Mouse (Mus musculus) lung, embryonic 14.5 days (tissue): Measurements from ENCODE around the gene Flnb. TPM values are rescaled to one million over a fixed set of nuclear protein-coding genes. Genes with fewer than 3 reads are reported as not detected.

Source experiments
- ATAC-seq: fragments of 200-750 bp; cut with Nextera tagmentation; 2 replicates; pipeline ENCODE4 v1.8.0; 2017; ENCODE audit warnings: mild to moderate bottlenecking, moderate TSS enrichment, moderate library complexity; ENCODE audit not compliant: insufficient read depth
- DNase-seq: peaks from one replicate; pipeline ENCODE4 v3.0.0-alpha.2; 2015
- H3K27ac ChIP-seq: fragments of 300-500 bp; sonication (generic); 2 replicates; pipeline ENCODE4 v1.5.1; 2014; ENCODE audit warnings: low read depth, mild to moderate bottlenecking, moderate library complexity
- H3K27me3 ChIP-seq: fragments of 300-500 bp; sonication (generic); 2 replicates; pipeline ENCODE4 v1.6.1; 2014; ENCODE audit warnings: low read length, control low read depth; ENCODE audit not compliant: insufficient read depth
- H3K36me3 ChIP-seq: fragments of 300-500 bp; sonication (generic); 2 replicates; pipeline ENCODE4 v1.6.1; 2014; ENCODE audit warnings: control low read depth; ENCODE audit not compliant: insufficient read depth
- H3K4me1 ChIP-seq: fragments of 300-500 bp; sonication (generic); 2 replicates; pipeline ENCODE4 v1.6.1; 2014; ENCODE audit warnings: antibody characterized with exemption, control low read depth; ENCODE audit not compliant: insufficient read depth
- H3K4me2 ChIP-seq: fragments of 300-500 bp; sonication (generic); 2 replicates; pipeline ENCODE4 v1.6.1; 2014; ENCODE audit warnings: mild to moderate bottlenecking
- H3K4me3 ChIP-seq: fragments of 300-500 bp; sonication (generic); 2 replicates; pipeline ENCODE4 v1.5.1; 2014; ENCODE audit warnings: low read depth, low read length
- H3K9ac ChIP-seq: fragments of 300-500 bp; sonication (generic); 2 replicates; pipeline ENCODE4 v1.6.1; 2014
- H3K9me3 ChIP-seq: fragments of 300-500 bp; sonication (generic); 2 replicates; pipeline ENCODE4 v1.6.1; 2016; ENCODE audit warnings: low read depth, low read length, control low read depth
- CTCF ChIP-seq: IDR thresholded peaks from 2 replicates; pipeline ENCODE4 v1.5.1; 2016; ENCODE audit warnings: antibody characterized with exemption, low read depth
- WGBS: fragments of 180-500 bp; shearing (Covaris S2); extraction: QIAGEN DNeasy Blood & Tissue Kit; methylation state at CpG from one replicate; pipeline ENCODE4 v1.1.7; 2014; 5-methylcytosine and 5-hydroxymethylcytosine counted together
- polyA plus RNA-seq: library from polyadenylated mRNA; unstranded; fragments of >200 nt; fragmentation: Nextera tagmentation; extraction: Ambion mirVana; gene quantifications from 2 replicates; pipeline ENCODE4 v1.2.1, GENCODE M21; 2014

Gene Flnb
- polyA plus RNA-seq, 1 experiment from 2014 or later: 22.5 TPM

- Histone ChIP-seq H3K4me2 (no peak overlapping the region), H3K9me3 (no peaks in the 10 kb centered on the region), H3K9ac (no peak overlapping the region), H3K4me1 (no peaks in the 10 kb centered on the region), H3K4me3 (no peak overlapping the region), H3K27ac (no peak overlapping the region), H3K27me3 (no peaks in the 10 kb centered on the region), H3K36me3 (no peaks in the 10 kb centered on the region)
- ATAC-seq (no peak), DNase-seq (no peak)
- no peak for TF ChIP-seq CTCF
- WGBS: 48% methylated on average over 3 of the region's 3 CpGs
Observed at GRCm38 (mm10) chr14:7989961-7990360, 172.2 kb downstream of the Flnb start.

GRCm38 (mm10) chr14:7991108-7991776 lies 173.5 kb downstream of the Flnb start:
- no peak for DNase-seq
- H3K4me1 ChIP-seq: no peaks in the 10 kb centered on the region
- WGBS: 79% methylated on average over 5 of the region's 5 CpGs
- no peak for TF ChIP-seq CTCF
- H3K9me3 ChIP-seq: no peaks in the 10 kb centered on the region
- no peak overlapping the region for H3K27ac ChIP-seq
- H3K36me3 ChIP-seq: no peaks in the 10 kb centered on the region
- H3K27me3 ChIP-seq: 0 out of 2 replicates have a peak, but pooled peaks cover 4% of the 10 kb centered on the region
- ATAC-seq: no peak
- H3K9ac ChIP-seq: no peak overlapping the region
- H3K4me3 ChIP-seq: no peak overlapping the region
- no peak overlapping the region for H3K4me2 ChIP-seq

GRCm38 (mm10) chr14:7992158-7992557 lies 174.4 kb downstream of the Flnb start:
- H3K27me3 ChIP-seq: 0 out of 2 replicates have a peak, but pooled peaks cover 4% of the 10 kb centered on the region
- WGBS: 47% methylated on average over 6 of the region's 6 CpGs
- DNase-seq: no peak
- no peak for ATAC-seq
- H3K9ac ChIP-seq: no peak overlapping the region
- H3K27ac ChIP-seq: no peak overlapping the region
- H3K9me3 ChIP-seq: no peaks in the 10 kb centered on the region
- H3K4me1 ChIP-seq: no peaks in the 10 kb centered on the region
- TF ChIP-seq CTCF: no peak
- H3K4me3 ChIP-seq: no peak overlapping the region
- H3K4me2 ChIP-seq: no peak overlapping the region
- no peaks in the 10 kb centered on the region for H3K36me3 ChIP-seq

GRCm38 (mm10) chr14:7994271-7994767 lies 176.6 kb downstream of the Flnb start, which contains the start of gene Dnase1l3:
Gene Dnase1l3, minus strand, starts transcription at chr14:7994573.
- H3K4me3 ChIP-seq: no peak within 1 kb of the TSS

GRCm38 (mm10) chr14:7997255-7997696 lies 179.5 kb downstream of the Flnb start:
- Histone ChIP-seq H3K4me3 (no peak overlapping the region), H3K4me1 (0 out of 2 replicates have a peak, but pooled peaks cover 2% of the 10 kb centered on the region), H3K9ac (no peak overlapping the region), H3K9me3 (no peaks in the 10 kb centered on the region), H3K4me2 (peak overlapping the region; percentile 51), H3K27ac (no peak overlapping the region), H3K27me3 (peaks cover 16% of the 10 kb centered on the region; the same call in 1 of the 2 replicates), H3K36me3 (no peaks in the 10 kb centered on the region)
- 1% methylated on average over 15 of the region's 15 CpGs for WGBS
- ATAC-seq: peak; percentile 65; the same call in 1 of the 2 replicates
- peak; percentile 93 for DNase-seq
- peak; percentile 72 for TF ChIP-seq CTCF

More at GRCm38 (mm10) chr14:7994271-7994767, 176.6 kb downstream of the Flnb start, which contains the start of gene Dnase1l3:
- no peak within 1 kb of the TSS for H3K4me2 ChIP-seq
- H3K4me1 ChIP-seq: no peaks in the 10 kb centered on the region
- 45% methylated on average over 8 of the region's 8 CpGs for WGBS
- H3K9me3 ChIP-seq: no peaks in the 10 kb centered on the region
- H3K36me3 ChIP-seq: no peaks in the 10 kb centered on the region
- H3K27ac ChIP-seq: no peak within 1 kb of the TSS
- TF ChIP-seq CTCF: peak; percentile 60
- DNase-seq (peak; percentile 71), ATAC-seq (peak; percentile 45)
- no peak within 1 kb of the TSS for H3K9ac ChIP-seq
- H3K27me3 ChIP-seq: 0 out of 2 replicates have a peak, but pooled peaks cover 4% of the 10 kb centered on the region

- Histone ChIP-seq H3K27me3 (peaks cover 24% of the 10 kb centered on the region), H3K9ac (no peak overlapping the region), H3K4me2 (no peak overlapping the region), H3K4me1 (0 out of 2 replicates have a peak, but pooled peaks cover 7% of the 10 kb centered on the region), H3K4me3 (no peak overlapping the region), H3K27ac (no peak overlapping the region), H3K9me3 (no peaks in the 10 kb centered on the region), H3K36me3 (no peaks in the 10 kb centered on the region)
- no peak for DNase-seq
- WGBS: 58% methylated on average over 3 of the region's 3 CpGs
- no peak for TF ChIP-seq CTCF
- ATAC-seq: no peak
Observed at GRCm38 (mm10) chr14:7999030-7999429, 181.3 kb downstream of the Flnb start.

GRCm38 (mm10) chr14:7999435-7999834 lies 181.7 kb downstream of the Flnb start:
- no peak for ATAC-seq

More at GRCm38 (mm10) chr14:7999435-7999834, 181.7 kb downstream of the Flnb start:
- no peak overlapping the region for H3K4me3 ChIP-seq
- peaks cover 28% of the 10 kb centered on the region for H3K27me3 ChIP-seq
- H3K36me3 ChIP-seq: no peaks in the 10 kb centered on the region
- DNase-seq: no peak
- no peaks in the 10 kb centered on the region for H3K9me3 ChIP-seq
- no peak overlapping the region for H3K27ac ChIP-seq
- WGBS: 61% methylated on average over 5 of the region's 5 CpGs
- no peak overlapping the region for H3K4me2 ChIP-seq
- no peak for TF ChIP-seq CTCF
- H3K9ac ChIP-seq: no peak overlapping the region
- H3K4me1 ChIP-seq: 0 out of 2 replicates have a peak, but pooled peaks cover 7% of the 10 kb centered on the region
